Mouse (Mus musculus): ENCODE measurements at regions not wholly inside any gene's neighbourhood (a gene's known extent, or its start where the extent isn't known, plus 50 kb on each side); places are given as distances from the start of the nearest gene placed in this dataset.

DNA sequence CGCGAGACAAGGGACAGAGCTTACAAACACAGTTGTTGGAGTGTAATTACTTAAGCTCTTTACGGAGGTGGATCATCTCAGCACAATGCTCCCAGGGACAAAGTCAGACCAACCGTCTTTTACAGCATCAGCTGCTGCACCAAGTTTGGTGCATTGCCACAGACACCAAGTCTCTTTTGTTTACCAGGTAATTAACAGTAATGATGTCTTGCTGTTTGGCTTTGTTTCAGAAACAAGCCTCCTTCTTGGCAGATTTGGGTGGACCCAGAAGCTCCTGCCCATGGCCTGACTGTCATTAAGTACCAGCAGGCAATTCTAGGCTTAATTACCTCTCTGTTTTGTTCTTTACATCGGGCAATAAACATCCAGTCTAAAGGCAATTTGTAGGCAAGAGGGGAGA is 572.0 kb upstream of the Itga1 start:
- DNase-seq (ENCODE audit: low spot score in 2 of 2), result no peak

DNA sequence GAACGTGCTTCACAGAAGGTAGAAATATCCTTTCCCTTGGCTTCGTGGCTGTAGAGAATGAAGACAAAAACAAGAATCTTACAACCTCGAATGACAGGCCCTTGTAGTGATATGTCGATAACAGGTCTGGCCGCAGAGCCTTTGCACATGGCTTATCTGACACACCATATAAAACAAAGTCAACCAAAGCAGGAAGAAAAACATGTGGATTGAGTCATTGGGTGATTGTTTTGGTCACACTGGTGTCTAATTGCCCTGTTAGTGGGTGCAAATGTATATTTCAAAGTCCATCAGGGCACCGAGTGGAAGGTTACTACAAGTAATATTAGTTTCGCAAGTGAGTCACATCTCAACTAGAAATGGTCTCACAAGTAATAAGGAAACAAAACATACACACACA is 569.9 kb upstream of the Itga1 start:
- no peak for DNase-seq (ENCODE audit: low spot score in 2 of 2)

DNA sequence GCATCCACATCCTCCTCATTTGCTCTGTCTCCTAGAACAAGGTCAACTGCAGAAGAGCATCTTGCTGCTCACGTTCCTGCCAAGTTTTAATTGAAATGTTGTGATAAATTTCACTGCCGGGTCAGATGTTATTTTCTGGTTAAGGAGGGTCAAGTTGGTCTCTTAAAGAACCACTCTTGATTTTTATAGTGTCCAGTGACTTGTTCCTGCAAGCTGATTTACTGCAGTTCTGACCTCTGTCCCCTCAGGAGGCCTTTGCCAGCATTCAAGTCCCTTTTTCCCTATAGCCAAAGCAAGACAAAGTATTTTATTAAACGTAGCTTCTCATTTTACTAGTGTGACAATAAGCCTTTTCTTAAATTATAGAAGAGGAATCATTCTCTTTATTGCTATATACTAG is 567.8 kb upstream of the Itga1 start:
- no peak for DNase-seq (ENCODE audit: low spot score in 2 of 2)

- DNase-seq (ENCODE audit: low spot score in 2 of 2), result no peak
These were observed 553.4 kb upstream of the Itga1 start for GRCm38 (mm10) chr13:115655134-115655533.

GRCm38 (mm10) chr13:115652935-115653334 is 551.2 kb upstream of the Itga1 start:
- DNase-seq (ENCODE audit: low spot score in 2 of 2), result no peak

- DNase-seq (ENCODE audit: low spot score in 2 of 2), result no peak
These were observed 550.6 kb upstream of the Itga1 start for GRCm38 (mm10) chr13:115652352-115652751.

DNA sequence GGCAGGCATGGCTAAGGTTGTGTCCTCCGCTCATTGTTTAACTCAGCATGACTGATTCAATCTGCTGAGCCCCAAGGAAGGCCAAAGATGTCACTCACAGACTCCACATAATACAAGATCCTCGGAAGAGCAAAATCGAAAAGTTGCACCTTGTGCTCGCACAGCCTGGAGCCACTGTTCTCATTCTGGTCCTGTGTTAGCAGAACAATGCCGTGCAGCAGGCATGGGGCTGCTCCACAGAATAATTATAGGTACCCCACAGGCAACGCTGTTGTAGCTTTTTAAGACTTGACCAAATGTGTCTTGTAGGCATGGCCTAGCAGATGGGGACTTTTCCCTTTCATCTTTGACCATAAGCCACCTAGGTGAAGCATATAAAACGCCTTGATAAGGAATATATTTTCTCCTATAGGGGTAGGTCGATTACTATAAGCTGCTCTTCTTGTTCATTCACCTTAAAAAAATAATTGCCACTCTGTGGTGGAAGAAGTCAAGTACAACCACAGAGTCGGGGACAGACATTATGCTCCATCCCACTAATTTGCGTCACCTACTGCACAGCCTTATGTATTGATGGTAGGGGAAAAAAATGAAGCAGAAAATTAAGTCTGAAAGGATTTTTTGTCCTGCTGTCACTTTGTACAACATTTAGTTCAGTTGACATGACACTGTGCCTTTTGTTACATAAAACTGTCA is 529.8 kb upstream of the Itga1 start:
- no peak for DNase-seq (ENCODE audit: low spot score in 2 of 2)

GRCm38 (mm10) chr13:115630603-115631002 is 528.8 kb upstream of the Itga1 start:
- DNase-seq (ENCODE audit: low spot score in 2 of 2), result no peak

- no peak for DNase-seq (ENCODE audit: low spot score in 2 of 2)
These were observed 511.4 kb upstream of the Itga1 start for GRCm38 (mm10) chr13:115613174-115613573.

DNA sequence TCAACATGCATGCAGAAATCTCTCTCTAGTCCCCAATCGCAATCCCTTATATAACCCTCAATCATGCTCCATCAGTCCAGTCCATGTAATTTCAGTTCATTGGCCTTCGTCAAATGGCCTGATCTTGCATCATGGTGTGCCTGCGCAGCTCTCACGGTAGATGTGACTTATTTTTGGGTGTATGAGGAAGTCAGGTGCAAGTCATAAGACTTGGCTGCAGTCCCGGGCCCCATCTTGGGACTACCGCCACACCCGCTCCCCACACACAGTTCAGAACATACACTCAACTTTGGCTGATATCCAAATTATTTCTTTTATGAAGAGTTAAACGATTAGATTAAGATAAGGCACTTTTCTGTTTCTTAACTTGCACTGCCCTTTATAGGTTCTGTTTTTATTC is 504.7 kb upstream of the Itga1 start:
- no peak for DNase-seq (ENCODE audit: low spot score in 2 of 2)

DNA sequence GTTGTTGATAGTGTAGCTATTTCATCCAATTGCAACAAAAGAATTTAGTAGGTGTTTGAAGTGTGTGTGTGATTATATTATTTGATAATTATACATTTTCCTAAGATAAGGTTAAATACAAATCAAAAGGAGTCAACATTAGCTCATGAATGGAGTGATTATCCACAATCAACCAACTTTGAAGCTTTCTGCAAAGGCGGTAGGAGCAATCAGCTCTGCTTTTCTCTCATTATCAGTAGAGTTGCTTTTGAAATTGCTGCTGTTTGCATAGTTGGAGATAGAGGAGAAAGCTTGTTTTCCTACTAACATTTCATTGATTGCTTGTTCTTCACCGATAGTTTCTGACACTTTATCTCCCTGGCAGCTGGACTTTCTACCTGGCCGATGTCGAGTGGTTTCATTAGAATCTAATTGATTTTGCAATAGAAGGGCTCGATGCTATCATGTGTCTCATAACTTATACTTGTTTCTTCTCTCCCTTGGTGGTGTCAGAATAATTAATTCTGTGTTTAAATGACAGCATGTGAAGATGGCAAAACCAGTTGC is 493.4 kb upstream of the Itga1 start:
- no peak for DNase-seq (ENCODE audit: low spot score in 2 of 2)

DNA sequence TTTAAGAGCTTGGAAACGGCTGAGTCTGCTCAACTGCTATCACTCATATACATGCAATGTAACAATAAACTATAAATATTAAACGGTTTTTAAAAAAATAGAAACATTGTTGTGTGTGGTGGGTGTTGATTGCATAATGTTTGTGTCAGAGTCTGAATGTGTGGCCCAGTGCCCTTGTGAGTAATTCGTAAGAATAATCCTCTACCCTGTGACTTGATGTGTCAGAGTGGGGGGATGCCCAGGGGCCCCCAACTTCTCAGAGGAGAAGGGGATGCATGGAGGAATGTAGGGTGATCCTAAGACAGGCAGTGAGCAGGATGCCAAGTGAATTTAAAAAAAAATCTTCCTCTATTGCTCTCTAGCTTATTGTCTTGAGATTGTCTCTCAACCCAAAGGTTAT is 474.2 kb upstream of the Itga1 start:
- DNase-seq (ENCODE audit: low spot score in 2 of 2), result no peak

DNA sequence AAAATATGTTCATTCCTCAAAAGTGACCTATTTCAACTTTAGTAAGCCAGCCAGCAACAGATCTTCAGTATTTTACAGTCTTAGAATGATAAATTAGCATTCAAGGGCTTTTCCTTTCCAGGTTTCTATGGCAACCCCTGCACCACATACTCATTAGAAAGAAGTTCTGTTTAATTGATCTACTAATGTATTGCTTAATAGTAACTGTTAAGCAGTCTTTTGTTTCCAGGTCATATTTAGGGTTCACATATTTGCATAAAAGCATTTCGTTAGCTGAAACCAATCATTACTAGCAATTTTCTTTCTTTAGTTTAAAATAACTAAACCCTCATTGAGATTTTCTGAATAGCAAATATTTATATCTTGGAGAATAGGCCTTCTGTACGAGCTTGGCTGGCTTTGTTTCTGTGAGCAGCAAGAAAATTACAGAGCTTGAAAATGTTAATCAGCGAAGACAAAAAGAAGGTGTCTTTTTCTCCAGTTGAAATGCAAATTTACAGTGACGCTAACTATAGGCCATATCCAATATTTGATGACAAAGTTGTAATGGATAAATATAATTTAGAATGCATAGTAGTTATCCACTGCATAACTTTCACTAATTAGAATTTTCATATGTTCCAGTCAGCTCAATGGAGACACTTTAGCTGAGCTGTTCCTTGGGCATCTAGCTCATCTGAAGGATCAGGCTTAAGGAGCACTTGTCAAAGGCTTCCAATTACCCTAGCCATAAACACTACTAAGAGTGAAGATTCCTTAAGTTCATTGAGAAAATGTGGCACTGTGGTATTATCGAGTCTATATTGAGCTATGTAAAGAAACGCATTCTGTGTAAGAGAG is 473.5 kb upstream of the Itga1 start:
- no peak for DNase-seq (ENCODE audit: low spot score in 2 of 2)

DNA sequence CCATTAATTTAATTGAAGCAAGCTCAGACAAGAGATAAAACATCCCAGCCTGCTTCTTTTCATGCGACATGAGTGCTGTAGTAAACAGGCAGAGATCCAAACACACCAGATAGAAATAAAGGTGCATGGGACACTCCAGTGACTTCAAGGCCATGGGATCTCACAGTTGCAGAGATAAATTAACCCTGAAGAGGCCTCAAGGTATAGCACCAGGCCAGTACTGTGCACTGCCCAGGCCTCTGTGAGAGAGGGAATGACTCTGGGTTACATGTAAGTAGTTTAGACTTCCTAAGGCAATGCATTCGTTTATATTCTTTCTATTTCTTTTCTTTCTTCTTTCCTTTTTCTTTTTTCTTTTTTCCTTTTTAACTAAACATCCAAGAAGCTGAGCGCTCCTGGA is 439.4 kb upstream of the Itga1 start:
- no peak for DNase-seq (ENCODE audit: low spot score in 2 of 2)

DNA sequence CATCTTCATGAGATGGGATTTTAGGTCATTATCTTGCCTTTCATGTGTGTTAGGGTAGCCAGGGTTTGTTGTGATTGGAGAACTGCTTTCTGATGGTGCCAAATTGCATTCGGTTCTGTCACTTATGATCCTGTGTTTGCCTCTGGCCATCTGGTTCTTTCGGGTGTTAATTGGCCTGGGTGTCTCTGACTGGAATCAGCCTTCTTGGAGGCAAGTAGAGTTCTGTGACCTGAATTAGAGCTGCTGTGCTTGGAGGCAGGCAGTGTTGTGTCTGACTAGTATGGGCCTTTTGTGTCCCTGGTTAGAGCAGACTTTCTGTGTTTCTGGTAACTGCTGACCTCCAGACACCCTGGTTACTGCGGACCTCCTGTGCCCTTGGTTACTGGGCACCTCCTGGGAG is 434.1 kb upstream of the Itga1 start:
- DNase-seq (ENCODE audit: low spot score in 2 of 2), result no peak

GRCm38 (mm10) chr13:115513914-115514313 is 412.1 kb upstream of the Itga1 start:
- DNase-seq (ENCODE audit: low spot score in 2 of 2), result no peak

DNA sequence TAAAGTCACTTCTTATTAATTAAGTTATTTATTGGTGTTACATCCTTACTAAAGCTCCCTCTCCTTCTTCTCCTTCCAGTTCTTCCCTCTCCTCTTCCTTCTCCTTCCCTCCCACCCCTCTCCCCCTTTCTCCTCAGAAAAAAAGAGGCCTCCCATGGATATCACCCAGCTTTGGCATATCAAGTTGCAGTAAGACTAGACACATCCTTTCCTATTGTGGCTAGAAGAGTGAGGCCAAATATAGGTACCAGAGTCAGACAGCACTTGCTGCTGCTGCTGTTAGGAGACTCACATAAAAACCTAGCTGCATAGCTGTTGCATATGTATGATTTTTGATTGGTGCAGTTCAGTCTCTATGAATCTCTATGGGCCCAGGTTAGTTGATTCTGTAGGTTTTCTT is 410.4 kb upstream of the Itga1 start:
- DNase-seq (ENCODE audit: low spot score in 2 of 2), result no peak

DNA sequence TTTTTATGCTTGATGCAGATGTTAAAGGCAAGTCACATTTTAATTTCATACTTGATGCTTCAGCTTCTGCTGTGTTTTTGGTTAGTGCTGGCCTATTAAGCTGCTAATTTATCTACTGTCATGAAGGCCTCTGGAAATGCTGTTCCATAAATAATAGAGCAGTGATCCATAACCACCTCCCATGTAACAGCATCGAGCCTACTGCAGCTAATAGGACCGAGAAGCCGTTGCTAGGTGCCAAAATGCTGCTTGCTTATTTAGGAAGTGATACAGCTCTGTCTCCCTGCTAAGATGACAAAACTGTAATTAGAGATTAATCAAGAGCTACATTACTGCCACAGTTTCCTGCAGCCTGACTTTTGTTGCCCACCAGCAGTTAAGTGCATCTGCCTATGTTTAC is 406.9 kb upstream of the Itga1 start:
- DNase-seq (ENCODE audit: low spot score in 2 of 2), result no peak

DNA sequence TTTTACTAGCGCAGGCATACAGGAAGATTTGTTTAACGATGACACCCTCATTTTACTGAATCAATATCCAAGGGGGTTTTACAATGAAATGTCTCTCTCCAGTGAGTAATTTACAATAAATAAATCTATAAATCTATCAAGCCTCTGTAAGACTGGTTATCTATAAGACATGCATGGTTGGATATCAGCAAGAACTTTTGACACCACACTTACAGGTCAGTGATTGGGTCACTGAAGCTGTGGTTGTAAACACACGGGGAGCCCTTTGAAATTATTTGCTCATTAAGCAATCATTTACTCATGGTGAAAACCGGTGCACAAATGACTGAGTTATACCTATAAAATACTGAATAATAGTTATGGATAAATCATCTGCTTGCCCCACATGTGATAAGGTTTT is 392.6 kb upstream of the Itga1 start:
- no peak for DNase-seq (ENCODE audit: low spot score in 2 of 2)

DNA sequence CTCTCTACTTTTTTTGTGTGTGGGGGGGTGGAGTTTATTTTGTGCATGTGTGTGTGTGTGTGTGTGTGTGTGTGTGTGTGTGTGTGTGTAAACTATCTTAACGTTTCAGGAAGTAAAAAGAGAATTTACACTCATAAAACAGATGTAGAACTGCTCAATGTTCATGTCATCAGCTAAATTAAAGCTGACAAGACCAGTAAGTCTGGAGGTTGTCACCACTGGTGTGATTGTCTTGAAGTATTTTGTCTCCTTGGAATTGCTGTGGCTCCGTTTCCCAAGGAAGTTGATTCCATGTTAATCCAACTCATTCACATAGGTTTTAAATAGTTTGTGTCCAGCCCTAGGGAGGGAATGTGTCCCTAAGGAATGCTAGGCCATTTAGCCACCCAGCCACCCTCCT is 374.1 kb upstream of the Itga1 start:
- no peak for DNase-seq (ENCODE audit: low spot score in 2 of 2)

GRCm38 (mm10) chr13:115465689-115466088 is 363.9 kb upstream of the Itga1 start:
- DNase-seq (ENCODE audit: low spot score in 2 of 2), result no peak

GRCm38 (mm10) chr13:115451244-115451643 is 349.5 kb upstream of the Itga1 start:
- DNase-seq (ENCODE audit: low spot score in 2 of 2), result no peak

Data from spleen, postnatal 10 days (tissue).